Comparison of ENCODE assay signal across 13 mouse cellular contexts in genomic region chr7:80556166-80556565, GRCm38 (mm10). TPM values are rescaled to one million over a fixed set of nuclear protein-coding genes. Genes with fewer than 3 reads are reported as not detected.
DNase-seq lines count a peak whose midpoint lies in the region; ATAC-seq and TF ChIP-seq lines count a peak whose summit lies in the region.
"Had no signal": no experiment of that assay in that cellular context is flagged by ENCODE, and none has a peak within 500 bp of the region (broad histone marks: within the 10 kb centered on the region; RNA-seq: fewer than 3 reads in every experiment).

No protein-coding gene starts in this region.

- H3K9me3 ChIP-seq in lung, postnatal 0 days (ENCODE audit: low read length): no peaks in the 10 kb centered on the region
- H3K9me3 ChIP-seq in heart, embryonic 14.5 days (ENCODE audit: control insufficient read depth, low read length): no peaks in the 10 kb centered on the region
- H3K9me3 ChIP-seq in stomach, embryonic 16.5 days (replicated peaks; ENCODE audit: control insufficient read depth, low read length): no peaks in the 10 kb centered on the region
- H3K9me3 ChIP-seq in midbrain, embryonic 10.5 days (replicated peaks): no peaks in the 10 kb centered on the region
- H3K9me3 ChIP-seq: embryonic facial prominence, embryonic 10.5 days; forebrain, embryonic 13.5 days; neural tube, embryonic 13.5 days had no signal

- no peaks in the 10 kb centered on the region; the same call in 1 of the 2 replicates for H3K4me1 ChIP-seq in lung, postnatal 0 days (ENCODE audit: insufficient read depth, low read depth, low read length)
- H3K4me1 ChIP-seq in heart, embryonic 14.5 days (ENCODE audit: control insufficient read depth in 2 of 2, insufficient read depth in 2 of 2, low read length in 2 of 2): peaks cover 19 to 35% of the 10 kb centered on the region in 2 experiments
- H3K4me1 ChIP-seq in stomach, embryonic 16.5 days (ENCODE audit: control insufficient read depth, insufficient read depth, low read length): peaks cover 15% of the 10 kb centered on the region; the same call in 1 of the 2 replicates
- no peaks in the 10 kb centered on the region for H3K4me1 ChIP-seq in midbrain, embryonic 10.5 days
- H3K4me1 ChIP-seq: forebrain, embryonic 13.5 days; neural tube, embryonic 13.5 days had no signal

- no peak overlapping the region for H3K4me3 ChIP-seq in lung, postnatal 0 days (ENCODE audit: low read depth, low read length)
- H3K4me3 ChIP-seq in heart, embryonic 14.5 days (ENCODE audit: control insufficient read depth in 1 of 2, insufficient read depth in 1 of 2, low read depth in 1 of 2, low read length in 2 of 2): no peak overlapping the region
- H3K4me3 ChIP-seq in stomach, embryonic 16.5 days (replicated peaks; ENCODE audit: low read length): no peak overlapping the region
- H3K4me3 ChIP-seq in midbrain, embryonic 10.5 days: no peak overlapping the region
- H3K4me3 ChIP-seq: embryonic facial prominence, embryonic 10.5 days; forebrain, embryonic 13.5 days; megakaryocyte, embryonic 14.5 days; neural tube, embryonic 13.5 days had no signal

- H3K9ac ChIP-seq in lung, postnatal 0 days (replicated peaks; ENCODE audit: low read depth): no peak overlapping the region
- H3K9ac ChIP-seq in heart, embryonic 14.5 days (ENCODE audit: low read length): no peak overlapping the region
- no peak overlapping the region for H3K9ac ChIP-seq in stomach, embryonic 16.5 days (ENCODE audit: low read length)
- H3K9ac ChIP-seq: forebrain, embryonic 13.5 days; neural tube, embryonic 13.5 days had no signal

- TF ChIP-seq EP300 in lung, postnatal 0 days (IDR thresholded peaks at IDR 0.05): no peak

- ATAC-seq in lung, postnatal 0 days: no peak
- no peak for ATAC-seq in heart, embryonic 14.5 days (ENCODE audit: insufficient number of reproducible peaks, insufficient read depth, low FRiP score, low read depth)
- no peak for ATAC-seq in stomach, embryonic 16.5 days (ENCODE audit: insufficient read depth, low FRiP score)
- ATAC-seq: forebrain, embryonic 13.5 days had no signal

- no peak overlapping the region for H3K4me2 ChIP-seq in lung, postnatal 0 days (replicated peaks; ENCODE audit: low read depth, low read length)
- H3K4me2 ChIP-seq in heart, embryonic 14.5 days (ENCODE audit: low read length): no peak overlapping the region
- H3K4me2 ChIP-seq in stomach, embryonic 16.5 days (ENCODE audit: low read depth, low read length): no peak overlapping the region
- H3K4me2 ChIP-seq: forebrain, embryonic 13.5 days; neural tube, embryonic 13.5 days had no signal

- 58% methylated on average over 3 of the region's 3 CpGs for WGBS in lung, postnatal 0 days
- WGBS in heart, embryonic 14.5 days: 46% methylated on average over 3 of the region's 3 CpGs
- WGBS in stomach, embryonic 16.5 days: 79% methylated on average over 3 of the region's 3 CpGs
- WGBS in midbrain, embryonic 10.5 days: 79% methylated on average over 3 of the region's 3 CpGs

- no peak for TF ChIP-seq CTCF in lung, postnatal 0 days (IDR thresholded peaks at IDR 0.05)

- H3K36me3 ChIP-seq in lung, postnatal 0 days (ENCODE audit: insufficient read depth, low read length): no peaks in the 10 kb centered on the region
- H3K36me3 ChIP-seq in heart, embryonic 14.5 days (ENCODE audit: control insufficient read depth, insufficient read depth, low read length): no peaks in the 10 kb centered on the region
- H3K36me3 ChIP-seq in stomach, embryonic 16.5 days (ENCODE audit: control insufficient read depth, insufficient read depth, low read length): no peaks in the 10 kb centered on the region
- no peaks in the 10 kb centered on the region for H3K36me3 ChIP-seq in midbrain, embryonic 10.5 days
- H3K36me3 ChIP-seq: embryonic facial prominence, embryonic 10.5 days; neural tube, embryonic 13.5 days had no signal

- DNase-seq in adrenal gland, adult 2 months: peak; percentile 56
- DNase-seq in adrenal gland, adult 18-20 months (ENCODE audit: low spot score in 2 of 2): no peak
- peak; percentile 25 for DNase-seq in lung, postnatal 0 days (ENCODE audit: low spot score)
- DNase-seq in lung, postnatal 10 days: no peak
- no peak for DNase-seq in layer of hippocampus, postnatal 36 days
- no peak for DNase-seq in midbrain, embryonic 10.5 days (ENCODE audit: low spot score)
- DNase-seq: liver had no signal

- H3K27me3 ChIP-seq in lung, postnatal 0 days (replicated peaks; ENCODE audit: insufficient read depth, low read length): no peaks in the 10 kb centered on the region
- H3K27me3 ChIP-seq in heart, embryonic 14.5 days (ENCODE audit: control insufficient read depth, insufficient read depth, low read length): no peaks in the 10 kb centered on the region
- H3K27me3 ChIP-seq in stomach, embryonic 16.5 days (ENCODE audit: control insufficient read depth, insufficient read depth, low read length): no peaks in the 10 kb centered on the region
- no peaks in the 10 kb centered on the region for H3K27me3 ChIP-seq in midbrain, embryonic 10.5 days (ENCODE audit: low read depth, poor library complexity, severe bottlenecking)
- H3K27me3 ChIP-seq: forebrain, embryonic 13.5 days; megakaryocyte, embryonic 14.5 days; neural tube, embryonic 13.5 days had no signal

- no peak overlapping the region for H3K27ac ChIP-seq in lung, postnatal 0 days (ENCODE audit: low read length)
- peak overlapping the region; percentile 8 to 81; a peak in 2 of 4 replicates for H3K27ac ChIP-seq in heart, embryonic 14.5 days (replicated peaks in 1 of 2; ENCODE audit: control insufficient read depth in 1 of 2, insufficient read depth in 1 of 2, low read depth in 2 of 2, low read length in 2 of 2)
- peak overlapping the region; percentile 85; the same call in 1 of the 2 replicates for H3K27ac ChIP-seq in stomach, embryonic 16.5 days (ENCODE audit: low read length)
- no peak overlapping the region for H3K27ac ChIP-seq in midbrain, embryonic 10.5 days (replicated peaks)
- H3K27ac ChIP-seq: embryonic facial prominence, embryonic 10.5 days; forebrain, embryonic 13.5 days; neural tube, embryonic 13.5 days had no signal

RNA-seq across cellular contexts. Expression of gene Blm, which starts 21.2 kb away (rescaled TPM):
- 1 to 10 TPM; 2.0 to 3.1 TPM for total RNA-seq in adrenal gland, adult 2 months (2021)
- polyA plus RNA-seq in adrenal gland, adult 2 months (2012; rRNA removed): 0.16 and 0.17 TPM in 2 replicates
- 1 to 10 TPM in 1 of 2 experiments, under 1 TPM in 1; 0.86 to 2.2 TPM for total RNA-seq in adrenal gland, adult 18-20 months (2021)
- 2.4 and 2.5 TPM in 2 replicates for polyA plus RNA-seq in lung, postnatal 0 days (2015; fragmentation: Nextera tagmentation; extraction: Ambion mirVana)
- polyA plus RNA-seq in heart, embryonic 14.5 days (2014; fragmentation: Nextera tagmentation; extraction: Ambion mirVana): 16.3 and 16.5 TPM in 2 replicates
- 13.2 and 13.8 TPM in 2 replicates for polyA plus RNA-seq in stomach, embryonic 16.5 days (2015; fragmentation: Nextera tagmentation; extraction: Ambion mirVana)
- total RNA-seq in layer of hippocampus, postnatal 36 days (2021): 1 to 10 TPM; 2.0 to 4.7 TPM
- 45.2 and 49.0 TPM in 2 replicates for polyA plus RNA-seq in midbrain, embryonic 10.5 days (2016; fragmentation: Nextera tagmentation; extraction: Ambion mirVana)

Comparison
In these comparisons a context has a peak if more than half of its experiments do, and no peak if none do; other contexts are left out.
1. DNase-seq: peak in adrenal gland, adult 2 months (single experiment) and lung, postnatal 0 days (single experiment); none in adrenal gland, adult 18-20 months (0 of 2), lung, postnatal 10 days (single experiment), layer of hippocampus, postnatal 36 days (0 of 2) and midbrain, embryonic 10.5 days (single experiment).
2. H3K27ac ChIP-seq: peak in heart, embryonic 14.5 days (2 of 2) and stomach, embryonic 16.5 days (single experiment); none in lung, postnatal 0 days (single experiment) and midbrain, embryonic 10.5 days (single experiment).